In genomic region chr1:88800411-88800810, GRCm38 (mm10) we compare ENCODE assay signal across 14 mouse cellular contexts.
DNase-seq lines count a peak whose midpoint lies in the region; ATAC-seq lines count a peak whose summit lies in the region.
"Had no signal": no experiment of that assay in that cellular context is flagged by ENCODE, and none has a peak within 500 bp of the region (broad histone marks: within the 10 kb centered on the region; RNA-seq: fewer than 3 reads in every experiment).

No protein-coding gene starts in this region.

- no peaks in the 10 kb centered on the region for H3K36me3 ChIP-seq in heart, embryonic 13.5 days
- H3K36me3 ChIP-seq in lung, embryonic 16.5 days (ENCODE audit: control insufficient read depth, insufficient read depth, low read length) = no peaks in the 10 kb centered on the region

- H3K27ac ChIP-seq in heart, embryonic 13.5 days (replicated peaks) = 0 out of 2 replicates have a peak overlapping the region, but pooled peaks have one; percentile 32
- peak overlapping the region; percentile 55 for H3K27ac ChIP-seq in lung, embryonic 16.5 days (ENCODE audit: low read length)
- H3K27ac ChIP-seq: left cerebral cortex, adult 2 months had no signal

- no peak overlapping the region for H3K4me2 ChIP-seq in heart, embryonic 13.5 days
- no peak overlapping the region for H3K4me2 ChIP-seq in lung, embryonic 16.5 days (ENCODE audit: low read depth, low read length)

- no peak overlapping the region for H3K4me3 ChIP-seq in heart, embryonic 13.5 days
- no peak overlapping the region for H3K4me3 ChIP-seq in lung, embryonic 16.5 days (ENCODE audit: low read length)
- H3K4me3 ChIP-seq: left cerebral cortex, adult 2 months; myocyte had no signal

- no peak for DNase-seq in heart, postnatal 4 days
- peak; percentile 90 for DNase-seq in ES-CJ7 (ENCODE audit: low read depth, low spot score)
- DNase-seq in kidney, adult 8-10 months = peak; percentile 9 to 32
- no peak for DNase-seq in B cell, adult 2 months
- DNase-seq in spleen, adult 12 weeks (ENCODE audit: low spot score) = no peak
- no peak for DNase-seq in neural tube, embryonic 10.5 days (ENCODE audit: extremely low spot score, low spot score)
- DNase-seq: adrenal gland, postnatal 10 days; liver; right cerebral cortex, adult 18-20 months had no signal

- peaks cover 4% of the 10 kb centered on the region; the same call in 1 of the 2 replicates for H3K9me3 ChIP-seq in heart, embryonic 13.5 days
- peaks cover 6% of the 10 kb centered on the region for H3K9me3 ChIP-seq in lung, embryonic 16.5 days (ENCODE audit: control insufficient read depth, low read length)

- H3K4me1 ChIP-seq in heart, embryonic 13.5 days = peaks cover 24% of the 10 kb centered on the region
- H3K4me1 ChIP-seq in lung, embryonic 16.5 days (replicated peaks; ENCODE audit: control insufficient read depth, insufficient read depth, low read length) = peaks cover 9% of the 10 kb centered on the region

- H3K9ac ChIP-seq in heart, embryonic 13.5 days = no peak overlapping the region
- no peak overlapping the region for H3K9ac ChIP-seq in lung, embryonic 16.5 days (ENCODE audit: low read length)

- ATAC-seq in heart, embryonic 13.5 days (ENCODE audit: extremely low read depth, insufficient number of reproducible peaks, low FRiP score, low TSS enrichment) = no peak
- peak; percentile 87 for ATAC-seq in lung, embryonic 16.5 days (ENCODE audit: low read depth)
- ATAC-seq: Patski had no signal

- H3K27me3 ChIP-seq in heart, embryonic 13.5 days (replicated peaks) = no peaks in the 10 kb centered on the region
- no peaks in the 10 kb centered on the region for H3K27me3 ChIP-seq in lung, embryonic 16.5 days (ENCODE audit: control insufficient read depth, insufficient read depth, low read depth, low read length)
- H3K27me3 ChIP-seq: Patski had no signal

- WGBS in heart, embryonic 13.5 days = 38% methylated on average over 5 of the region's 5 CpGs
- 38% methylated on average over 5 of the region's 5 CpGs for WGBS in lung, embryonic 16.5 days

Comparison
In these comparisons a context has a peak if more than half of its experiments do, and no peak if none do; other contexts are left out.
1. DNase-seq: peak in ES-CJ7 (single experiment) and kidney, adult 8-10 months (2 of 2); none in heart, postnatal 4 days (single experiment), B cell, adult 2 months (0 of 2), spleen, adult 12 weeks (single experiment) and neural tube, embryonic 10.5 days (single experiment).